Mouse (Mus musculus) liver, adult 2 months (tissue): ENCODE data around the gene Vmn2r85. TPM values are rescaled to one million over a fixed set of nuclear protein-coding genes. Genes with fewer than 3 reads are reported as not detected.

ENCODE experiments used
- DNase-seq: peaks from one replicate; pipeline ENCODE4 v3.0.0-alpha.2; 2011; ENCODE audit warnings: low read depth, low spot score; ENCODE audit errors: extremely low read depth
- H3K27ac ChIP-seq: fragments of 200-500 bp; replicated peaks from 2 replicates; pipeline ENCODE4 v1.5.1; 2012; ENCODE audit warnings: low read depth, mild to moderate bottlenecking, control low read depth, inconsistent platforms, low read length; ENCODE audit not compliant: insufficient read depth
- H3K27me3 ChIP-seq: fragments of 200-500 bp; 2 replicates; pipeline ENCODE4 v1.6.1; 2012; ENCODE audit warnings: mild to moderate bottlenecking, moderate library complexity, low read length, inconsistent platforms; ENCODE audit not compliant: control insufficient read depth, insufficient read depth
- H3K36me3 ChIP-seq: fragments of 200-500 bp; 2 replicates; pipeline ENCODE4 v1.6.1; 2012; ENCODE audit warnings: low read length, inconsistent platforms; ENCODE audit not compliant: control insufficient read depth, insufficient read depth
- H3K4me1 ChIP-seq: fragments of 200-500 bp; 2 replicates; pipeline ENCODE4 v1.6.1; 2011; ENCODE audit warnings: low read length; ENCODE audit not compliant: control insufficient read depth, insufficient read depth
- H3K4me3 ChIP-seq: fragments of 200-500 bp; 2 replicates; pipeline ENCODE4 v1.5.1; 2011; ENCODE audit warnings: low read depth, mild to moderate bottlenecking, control low read depth, low read length, moderate library complexity; ENCODE audit not compliant: insufficient read depth
- H3K79me2 ChIP-seq: fragments of 200-500 bp; 2 replicates; pipeline ENCODE4 v1.6.1; 2012; ENCODE audit warnings: inconsistent platforms, mild to moderate bottlenecking, low read length, moderate library complexity; ENCODE audit not compliant: control insufficient read depth, insufficient read depth
- H3K9ac ChIP-seq: fragments of 200-500 bp; 2 replicates; pipeline ENCODE4 v1.6.1; 2012; ENCODE audit warnings: low read depth, mild to moderate bottlenecking, control low read depth, inconsistent platforms, low read length
- CTCF ChIP-seq: fragments of 200-500 bp; IDR thresholded peaks from 2 replicates; pipeline ENCODE4 v1.5.1; 2011; ENCODE audit warnings: low read depth, low read length, control low read depth
- POLR2A ChIP-seq: fragments of 200-500 bp; IDR thresholded peaks from 2 replicates; pipeline ENCODE4 v1.6.1; 2011; ENCODE audit warnings: low read length, control low read depth; ENCODE audit not compliant: insufficient read depth; ENCODE audit errors: extremely low read depth
- WGBS: fragments of 180-500 bp; shearing (Covaris S2); methylation state at CpG from one replicate; pipeline ENCODE4 v1.1.7; 2018; 5-methylcytosine and 5-hydroxymethylcytosine counted together
- polyA plus RNA-seq: library from polyadenylated mRNA; depleted of rRNA; stranded (reverse); fragments of >200 nt; gene quantifications from 2 replicates; pipeline ENCODE4 v1.2.3, GENCODE M21; 2012; rRNA removed
- total RNA-seq: library from RNA; depleted of rRNA; stranded (reverse); fragments of >200 nt; gene quantifications from 2 replicates; pipeline ENCODE4 v1.2.3, GENCODE M21; 2014; rRNA removed

The Vmn2r85 gene
- total and polyA plus RNA-seq, 2 experiments = not detected

DNA sequence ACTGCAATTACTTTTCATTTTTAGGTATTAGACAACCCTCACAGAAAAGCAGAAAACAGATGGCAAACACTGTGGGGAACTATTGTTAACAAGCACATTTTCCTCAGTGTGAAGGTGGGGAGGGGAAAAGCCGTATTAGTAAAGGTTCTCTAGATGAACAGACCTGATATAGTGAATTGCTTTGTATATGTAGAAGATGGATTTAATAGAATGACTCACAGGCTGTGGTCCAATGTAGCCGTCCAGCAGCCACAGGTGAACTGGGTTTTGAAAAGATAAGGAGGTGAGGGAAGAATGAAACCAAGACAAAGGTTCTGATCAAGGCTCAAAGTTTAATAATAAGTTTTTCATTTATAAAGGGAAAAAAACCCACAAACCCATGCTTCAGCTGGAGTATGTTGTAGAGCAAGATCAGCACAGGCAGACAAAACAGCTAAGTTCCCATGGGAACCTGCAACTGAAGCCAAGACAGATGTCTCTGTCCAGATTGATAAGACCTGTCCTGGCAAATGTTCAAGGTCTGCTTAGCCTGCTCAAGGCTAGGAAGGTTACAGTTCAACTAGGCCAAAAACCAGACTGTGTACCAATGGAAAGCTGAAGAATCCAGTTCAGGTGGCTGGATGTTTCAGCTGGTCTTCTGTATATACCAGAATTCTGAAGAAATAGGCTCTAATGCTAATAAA, 56.9 kb downstream of the Vmn2r85 start:
- DNase-seq = peak; percentile 92
- 56% methylated on average over 2 of the region's 2 CpGs for WGBS

GRCm38 (mm10) chr10:130371644-130372043, 57.9 kb downstream of the Vmn2r85 start:
- WGBS = 59% methylated on average over 1 of the region's 1 CpGs
- TF ChIP-seq POLR2A = no peak
- no peak for TF ChIP-seq CTCF

More for the DNA sequence above, 56.9 kb downstream of the Vmn2r85 start:
- Histone ChIP-seq H3K79me2 (no peaks in the 10 kb centered on the region), H3K27me3 (no peaks in the 10 kb centered on the region), H3K4me3 (no peak overlapping the region), H3K27ac (no peak overlapping the region), H3K36me3 (no peaks in the 10 kb centered on the region), H3K4me1 (no peaks in the 10 kb centered on the region), H3K9ac (no peak overlapping the region)
- TF ChIP-seq CTCF (no peak), POLR2A (no peak)

GRCm38 (mm10) chr10:130370005-130370682, 59.4 kb downstream of the Vmn2r85 start:
- TF ChIP-seq CTCF (no peak), POLR2A (no peak)
- Histone ChIP-seq H3K4me1 (no peaks in the 10 kb centered on the region), H3K27me3 (no peaks in the 10 kb centered on the region), H3K79me2 (no peaks in the 10 kb centered on the region), H3K4me3 (no peak overlapping the region), H3K36me3 (no peaks in the 10 kb centered on the region), H3K9ac (no peak overlapping the region), H3K27ac (no peak overlapping the region)
- WGBS = 89% methylated on average over 2 of the region's 2 CpGs
- no peak for DNase-seq

More at GRCm38 (mm10) chr10:130371644-130372043, 57.9 kb downstream of the Vmn2r85 start:
- H3K79me2 ChIP-seq = no peaks in the 10 kb centered on the region
- H3K9ac ChIP-seq = no peak overlapping the region
- DNase-seq = peak; percentile 52
- H3K36me3 ChIP-seq = no peaks in the 10 kb centered on the region
- H3K27me3 ChIP-seq = no peaks in the 10 kb centered on the region
- H3K4me1 ChIP-seq = no peaks in the 10 kb centered on the region
- no peak overlapping the region for H3K4me3 ChIP-seq
- H3K27ac ChIP-seq = no peak overlapping the region

DNA sequence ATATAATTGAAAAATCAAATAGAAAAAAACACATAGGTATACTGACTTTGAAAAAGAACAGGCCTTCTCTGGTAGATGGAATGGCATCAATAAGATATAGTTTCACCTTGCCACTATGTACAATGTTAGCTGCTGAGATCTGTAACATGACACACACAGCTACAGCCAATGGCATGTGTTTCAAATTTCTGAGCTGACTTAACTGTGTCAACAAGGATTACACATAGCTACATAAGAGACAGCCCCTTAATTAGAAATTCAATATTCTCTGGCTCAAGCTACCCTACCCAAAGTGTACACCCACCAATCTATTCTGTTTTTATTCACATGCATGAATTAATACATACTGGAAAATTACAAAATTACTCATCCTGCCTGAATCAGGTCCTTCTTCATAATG, 61.1 kb downstream of the Vmn2r85 start:
- Histone ChIP-seq H3K79me2 (no peaks in the 10 kb centered on the region), H3K36me3 (no peaks in the 10 kb centered on the region), H3K4me3 (no peak overlapping the region), H3K4me1 (no peaks in the 10 kb centered on the region), H3K27ac (no peak overlapping the region), H3K27me3 (no peaks in the 10 kb centered on the region), H3K9ac (no peak overlapping the region)
- TF ChIP-seq POLR2A = no peak
- no peak for TF ChIP-seq CTCF
- DNase-seq = no peak

DNA sequence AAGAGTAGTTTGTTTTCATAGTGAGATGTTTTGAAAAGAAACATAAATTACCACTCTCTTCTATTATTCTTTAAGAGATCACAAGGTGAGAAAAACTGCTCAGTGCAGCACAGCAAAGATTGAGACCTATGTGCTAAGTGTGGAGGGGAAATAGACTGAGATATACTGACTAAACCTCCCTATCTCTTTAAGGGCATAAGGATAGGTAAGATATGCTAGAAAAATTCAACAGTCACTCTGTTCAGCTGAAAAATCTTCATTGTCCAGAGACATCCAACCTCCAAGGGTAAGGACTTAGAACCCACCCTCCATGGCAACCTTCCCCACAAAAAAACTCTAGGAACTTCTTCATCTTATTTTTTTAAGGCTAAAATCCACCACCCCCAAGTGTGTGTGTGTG, 64.7 kb downstream of the Vmn2r85 start:
- Histone ChIP-seq H3K79me2 (no peaks in the 10 kb centered on the region), H3K4me3 (no peak overlapping the region), H3K27ac (no peak overlapping the region), H3K9ac (no peak overlapping the region), H3K4me1 (no peaks in the 10 kb centered on the region), H3K36me3 (no peaks in the 10 kb centered on the region), H3K27me3 (no peaks in the 10 kb centered on the region)
- TF ChIP-seq POLR2A (no peak), CTCF (no peak)
- DNase-seq = no peak

Other genes starting within 250 kb of the Vmn2r85 start
- gene Olfr826, start 245.5 kb downstream of the Vmn2r85 start, total RNA-seq = not detected in 2 replicates
- gene Olfr826, start 245.5 kb downstream of the Vmn2r85 start, polyA plus RNA-seq = not detected in 2 replicates
- gene Olfr827, start 215.3 kb downstream of the Vmn2r85 start, total RNA-seq = not detected in 2 replicates
- gene Olfr827, start 215.3 kb downstream of the Vmn2r85 start, polyA plus RNA-seq = not detected in 2 replicates
- gene Neurod4, start 149.5 kb downstream of the Vmn2r85 start, total RNA-seq = not detected in 2 replicates
- not detected in 2 replicates for gene Neurod4, start 149.5 kb downstream of the Vmn2r85 start, polyA plus RNA-seq
- 0.74 and 1.0 TPM in 2 replicates for gene Tespa1, start 106.8 kb downstream of the Vmn2r85 start, total RNA-seq
- gene Tespa1, start 106.8 kb downstream of the Vmn2r85 start, polyA plus RNA-seq = 0.06 and 0.11 TPM in 2 replicates
- gene Vmn2r84, start 35.4 kb downstream of the Vmn2r85 start, total RNA-seq = not detected in 2 replicates
- gene Vmn2r84, start 35.4 kb downstream of the Vmn2r85 start, polyA plus RNA-seq = not detected in 2 replicates
- gene Vmn2r86, start 26.3 kb upstream of the Vmn2r85 start, total RNA-seq = not detected in 2 replicates
- not detected in 2 replicates for gene Vmn2r86, start 26.3 kb upstream of the Vmn2r85 start, polyA plus RNA-seq
- gene Vmn2r87, start 67.7 kb upstream of the Vmn2r85 start, total RNA-seq = not detected in 2 replicates
- gene Vmn2r87, start 67.7 kb upstream of the Vmn2r85 start, polyA plus RNA-seq = not detected in 2 replicates